Mouse (Mus musculus) adrenal gland (tissue): Measurements from ENCODE around the gene Mob3b.

ENCODE experiments used
- intact Hi-C: fragments of 180-260 bp; cut with DNase I; formaldehyde crosslinking; loops from one replicate; pipeline ENCODE4 v1.15.1; 2025

Mob3b gene

GRCm38 (mm10) chr4:35012401-35013307, 144.6 kb downstream of the Mob3b start:
- intact Hi-C loops = no loop called here

- intact Hi-C loops = no loop called here
Measured at GRCm38 (mm10) chr4:35006541-35007260, 150.6 kb downstream of the Mob3b start.

DNA sequence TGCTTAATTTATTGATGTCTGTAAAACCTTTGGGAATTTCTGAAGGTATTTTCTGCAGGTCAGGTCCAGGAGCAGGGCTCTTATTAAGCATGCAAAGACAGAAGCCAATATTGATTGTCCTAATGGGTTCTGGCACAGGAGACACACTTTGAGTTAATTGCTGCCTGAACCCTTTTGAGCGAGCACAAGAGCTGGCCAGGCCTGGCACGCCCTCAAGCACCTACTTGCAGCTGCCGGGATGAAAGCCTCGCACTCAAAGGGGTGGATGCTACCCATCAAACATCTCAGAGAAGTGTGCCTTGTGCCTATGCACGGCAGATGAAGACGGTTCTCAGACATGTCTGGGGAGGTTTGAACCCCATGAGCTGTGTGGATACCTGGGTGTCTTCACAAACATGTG, 151.2 kb downstream of the Mob3b start:
- intact Hi-C loops = no loop called here

DNA sequence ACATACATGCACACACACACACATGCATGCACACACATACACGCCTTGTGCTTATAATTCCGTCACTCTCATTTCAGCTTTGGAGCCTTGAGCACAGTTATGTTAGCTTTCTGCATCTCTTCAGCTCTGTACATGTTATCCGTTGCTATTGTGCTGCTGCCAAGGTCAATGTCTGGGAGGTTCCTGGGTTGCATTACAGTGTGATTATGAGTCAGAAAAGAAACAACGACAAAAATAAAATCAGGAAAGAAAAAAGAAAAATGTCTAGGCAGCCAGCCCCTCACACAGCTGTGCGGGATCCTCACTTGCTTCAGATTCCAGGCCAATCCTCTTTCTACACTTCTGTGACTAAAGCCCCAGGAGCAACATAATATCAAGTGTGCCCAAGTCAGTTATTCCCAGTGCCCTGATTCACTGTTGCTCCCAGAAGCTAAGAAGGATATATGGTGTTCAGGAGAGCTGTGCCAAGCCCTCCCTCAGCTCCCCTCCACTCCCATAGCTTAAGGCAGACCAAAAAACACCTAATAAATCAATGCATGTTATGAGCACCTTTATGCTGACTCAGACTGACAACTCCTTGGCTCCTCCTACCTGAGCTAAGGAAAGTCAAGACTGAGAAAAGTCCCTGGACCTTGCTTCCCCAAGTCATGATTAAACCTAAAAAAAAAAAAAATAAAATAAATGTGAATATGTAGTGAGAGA, 152.1 kb downstream of the Mob3b start:
- intact Hi-C loops = no loop called here

- intact Hi-C loops = no loop called here
Measured at GRCm38 (mm10) chr4:35004473-35004872, 152.8 kb downstream of the Mob3b start.

- intact Hi-C loops = no loop called here
Measured at GRCm38 (mm10) chr4:35003550-35004326, 153.5 kb downstream of the Mob3b start.

- intact Hi-C loops = no loop called here
Measured at GRCm38 (mm10) chr4:34996616-34997015, 160.7 kb downstream of the Mob3b start.

DNA sequence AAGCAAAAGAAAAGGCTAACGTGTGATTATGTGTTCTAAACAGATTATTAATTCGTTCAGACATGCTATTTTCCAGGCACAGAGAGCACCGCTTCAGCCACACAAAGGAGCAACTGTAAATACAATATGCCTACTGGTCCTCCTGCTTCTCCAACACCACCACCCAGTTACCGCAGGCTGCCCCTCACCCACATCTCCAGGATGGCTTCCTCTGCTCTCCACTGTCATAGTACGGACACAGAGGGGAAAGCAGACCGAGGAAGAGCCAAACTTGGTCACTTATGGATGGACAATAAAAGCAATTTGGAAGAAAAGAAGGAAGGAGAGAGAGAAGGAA, 163.7 kb downstream of the Mob3b start:
- intact Hi-C loops = no loop called here

- intact Hi-C loops = no loop called here
Measured at GRCm38 (mm10) chr4:34992866-34993638, 164.2 kb downstream of the Mob3b start.

DNA sequence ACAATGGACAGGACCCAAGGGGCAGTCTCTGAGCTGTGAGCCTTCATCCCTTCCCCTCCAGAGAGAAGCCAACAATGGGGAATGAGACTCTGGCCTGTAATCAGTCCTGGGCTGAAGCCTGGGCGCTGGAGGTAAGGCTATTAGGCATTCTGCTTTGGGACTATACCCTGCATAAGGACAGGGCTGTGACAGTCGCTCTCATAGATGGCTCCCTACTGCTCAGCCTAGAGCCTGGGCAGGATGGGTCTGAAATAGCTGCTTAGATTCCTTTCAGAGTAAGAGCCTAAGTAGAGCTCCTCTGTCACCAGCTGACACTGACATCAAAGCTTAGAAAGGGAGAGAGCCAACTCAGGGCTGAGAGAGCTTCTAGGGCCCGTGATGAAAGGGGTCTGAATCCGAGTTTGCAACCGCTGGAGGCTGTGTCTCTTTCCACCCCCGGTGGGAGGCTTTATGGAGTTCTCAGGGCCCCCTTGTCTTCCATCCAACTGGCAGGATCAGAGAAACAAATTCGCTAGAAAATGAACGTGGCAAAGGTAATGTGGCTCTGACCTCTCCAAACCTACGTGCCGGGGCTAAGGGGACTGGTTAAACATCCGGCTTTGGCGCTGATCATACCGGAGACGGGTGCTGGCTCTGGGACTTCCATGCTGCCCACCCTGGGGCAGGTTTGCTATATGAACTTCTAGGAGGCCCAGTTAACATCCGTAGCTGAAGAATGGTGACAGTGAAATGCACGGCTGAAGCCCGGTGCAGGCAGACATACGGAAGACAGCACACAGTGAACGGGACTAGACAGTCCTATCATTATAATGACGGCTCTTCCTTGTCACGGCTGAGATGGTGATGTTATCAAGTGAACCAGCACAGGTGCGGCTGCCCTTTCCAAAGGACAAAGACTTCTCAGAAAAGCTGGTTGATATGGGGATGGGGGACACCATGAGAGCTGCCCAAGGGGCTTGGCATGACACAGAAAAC, 165.1 kb downstream of the Mob3b start:
- intact Hi-C loops = no loop called here

GRCm38 (mm10) chr4:34991116-34991515, 166.2 kb downstream of the Mob3b start:
- intact Hi-C loops = no loop called here

DNA sequence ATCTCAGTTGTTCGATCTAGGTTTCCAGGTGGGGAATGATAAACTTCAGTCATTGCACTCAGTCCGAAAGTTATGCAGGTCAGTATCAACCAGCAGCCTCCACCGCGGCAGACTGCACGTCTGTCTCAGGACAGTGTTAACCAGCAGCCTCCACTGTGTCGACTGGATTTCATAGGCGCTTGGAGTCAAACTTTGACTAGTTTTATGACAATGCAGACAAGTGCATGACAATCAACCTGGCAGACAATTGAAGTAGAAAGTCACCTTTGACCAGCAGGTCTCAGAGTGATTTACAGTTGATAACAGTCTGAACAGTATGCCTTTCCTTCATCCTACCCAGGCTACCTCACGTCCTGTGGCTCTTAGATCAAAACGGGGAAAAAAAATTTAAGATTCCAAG, 166.6 kb downstream of the Mob3b start:
- intact Hi-C loops = no loop called here

DNA sequence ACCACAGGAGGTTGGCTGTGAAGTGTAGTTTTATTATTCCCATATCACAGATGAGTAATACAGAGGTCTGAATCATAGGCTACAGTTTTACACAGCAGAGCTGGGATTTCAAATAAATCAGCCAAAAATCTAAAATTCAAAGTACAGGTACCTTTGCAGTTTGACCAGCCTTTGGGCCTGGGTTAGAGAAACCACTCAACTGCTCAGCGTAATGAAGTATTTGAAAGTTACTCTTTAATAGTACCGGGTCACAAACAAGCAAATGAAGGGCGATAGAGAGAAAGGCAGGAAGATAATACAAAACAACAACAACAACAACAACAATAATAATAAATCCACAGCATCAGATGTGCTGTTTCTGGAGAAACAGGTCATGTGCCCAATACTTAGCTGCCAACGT, 169.7 kb downstream of the Mob3b start:
- intact Hi-C loops = loop anchor here (10.0 kb wide), 1 partner anchor 157 kb away; no protein-coding TSS in a partner anchor

DNA sequence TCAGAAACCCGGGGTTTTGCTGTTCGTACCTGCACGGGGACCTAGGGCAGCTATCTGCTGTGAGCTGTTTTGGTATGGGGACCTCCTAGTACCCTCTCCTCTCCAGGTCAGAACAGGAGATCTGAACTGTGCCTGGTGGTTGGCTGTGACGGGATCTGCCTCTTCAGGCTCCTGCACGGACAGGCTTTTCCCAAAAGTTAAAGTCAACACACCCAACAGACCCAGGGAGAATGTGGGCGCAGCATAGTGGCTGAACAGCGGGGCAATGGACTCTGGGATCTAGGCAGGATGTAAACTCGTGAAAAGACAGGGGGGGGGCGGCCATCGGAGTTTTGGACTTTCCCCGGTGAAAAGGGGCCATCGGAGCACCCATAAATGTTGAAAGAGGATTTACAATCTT, 170.2 kb downstream of the Mob3b start:
- intact Hi-C loops = loop anchor here (10.0 kb wide), 1 partner anchor 158 kb away; no protein-coding TSS in a partner anchor

DNA sequence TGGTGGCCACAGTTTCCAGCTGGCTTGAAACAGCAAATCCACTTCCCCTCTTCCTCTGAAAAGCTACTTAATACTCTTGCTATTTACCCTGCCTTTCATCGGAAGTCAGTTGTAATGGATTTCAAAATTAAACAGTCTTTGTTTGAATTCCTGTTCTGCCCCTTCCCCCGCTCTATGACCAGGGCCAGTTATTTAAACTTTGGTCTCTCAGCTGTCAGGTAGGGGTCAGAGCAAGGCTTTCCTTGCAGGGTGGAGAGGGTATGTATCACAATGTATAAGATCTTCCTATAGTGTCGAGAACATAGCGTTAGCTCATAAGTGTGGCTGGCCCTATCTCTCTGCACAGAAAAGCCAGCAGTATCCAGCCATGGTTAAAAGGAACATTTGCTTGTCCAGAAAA, 170.6 kb downstream of the Mob3b start:
- intact Hi-C loops = loop anchor here (10.0 kb wide), 1 partner anchor 158 kb away; no protein-coding TSS in a partner anchor

DNA sequence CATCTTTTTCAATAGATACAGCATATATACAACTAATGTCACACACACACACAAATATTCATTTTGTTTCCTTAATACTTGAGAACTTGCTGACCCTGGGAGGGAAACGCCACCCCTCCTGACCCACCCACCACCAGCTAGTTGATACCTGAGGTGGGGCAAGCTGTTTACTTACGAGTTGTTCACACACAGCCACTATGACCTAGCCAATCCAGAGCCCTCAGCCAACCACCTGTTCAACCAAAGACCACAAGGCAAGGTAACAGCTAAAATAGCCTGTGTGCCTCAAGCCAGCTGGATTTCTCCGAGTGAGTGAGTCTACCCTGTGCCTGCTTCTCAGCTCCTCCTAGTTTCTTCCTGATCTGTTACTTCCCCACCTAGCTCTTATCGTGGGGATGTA, 172.9 kb downstream of the Mob3b start:
- intact Hi-C loops = loop anchor here (10.0 kb wide), 1 partner anchor 160 kb away; no protein-coding TSS in a partner anchor

- intact Hi-C loops = loop anchor here (10.0 kb wide), 1 partner anchor 161 kb away; no protein-coding TSS in a partner anchor
Measured at GRCm38 (mm10) chr4:34983511-34983910, 173.8 kb downstream of the Mob3b start.

GRCm38 (mm10) chr4:34981301-34982172, 175.7 kb downstream of the Mob3b start:
- intact Hi-C loops = loop anchor here (10.0 kb wide), 1 partner anchor 163 kb away; no protein-coding TSS in a partner anchor
